Mouse (Mus musculus): Measurements from ENCODE around the gene Mbnl2.

DNA sequence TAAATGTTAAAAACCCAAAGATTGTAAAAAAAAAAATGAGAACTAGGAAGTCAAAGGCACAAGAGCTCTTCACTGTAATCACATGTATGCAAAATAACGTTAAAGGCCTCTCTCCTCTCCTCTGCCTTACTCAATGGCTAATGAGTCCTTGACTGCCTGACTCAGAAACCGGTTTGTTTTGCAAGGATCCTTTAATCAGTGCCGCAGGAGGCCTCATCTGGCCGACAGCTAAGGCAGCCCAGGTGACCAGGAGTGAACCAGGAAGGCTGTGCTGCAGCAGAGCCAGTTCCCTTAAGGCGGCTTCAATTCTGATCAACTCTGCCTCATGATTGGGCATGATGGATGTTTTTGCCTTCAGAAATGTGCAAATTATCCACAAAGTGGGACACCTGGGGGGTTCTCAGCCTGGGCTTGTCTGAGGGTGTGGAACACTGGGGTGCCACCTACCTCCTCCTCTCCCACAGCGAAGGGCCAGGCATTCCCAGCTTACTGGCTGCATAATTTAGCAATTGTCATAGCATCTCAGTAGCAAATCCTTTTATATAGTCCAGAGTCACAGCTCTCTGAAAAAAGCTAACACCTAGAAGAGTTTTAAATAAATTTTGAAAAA lies 43.0 kb downstream of the Mbnl2 start:
- TF ChIP-seq HCFC1 (IDR thresholded peaks at IDR 0.05; ENCODE audit: borderline replicate concordance, insufficient read depth, low read length) = no peak
- TF ChIP-seq CHD2 (IDR thresholded peaks at IDR 0.05; ENCODE audit: low read depth, low read length) = no peak
- no peak for TF ChIP-seq ZC3H11A (IDR thresholded peaks at IDR 0.05; ENCODE audit: borderline replicate concordance, low read depth, low read length)
